Mouse (Mus musculus): ENCODE data around the gene Mybpc2.
A peak's percentile ranks its signal among the peaks of the same experiment; 100 is the strongest.

Mybpc2 gene

DNA sequence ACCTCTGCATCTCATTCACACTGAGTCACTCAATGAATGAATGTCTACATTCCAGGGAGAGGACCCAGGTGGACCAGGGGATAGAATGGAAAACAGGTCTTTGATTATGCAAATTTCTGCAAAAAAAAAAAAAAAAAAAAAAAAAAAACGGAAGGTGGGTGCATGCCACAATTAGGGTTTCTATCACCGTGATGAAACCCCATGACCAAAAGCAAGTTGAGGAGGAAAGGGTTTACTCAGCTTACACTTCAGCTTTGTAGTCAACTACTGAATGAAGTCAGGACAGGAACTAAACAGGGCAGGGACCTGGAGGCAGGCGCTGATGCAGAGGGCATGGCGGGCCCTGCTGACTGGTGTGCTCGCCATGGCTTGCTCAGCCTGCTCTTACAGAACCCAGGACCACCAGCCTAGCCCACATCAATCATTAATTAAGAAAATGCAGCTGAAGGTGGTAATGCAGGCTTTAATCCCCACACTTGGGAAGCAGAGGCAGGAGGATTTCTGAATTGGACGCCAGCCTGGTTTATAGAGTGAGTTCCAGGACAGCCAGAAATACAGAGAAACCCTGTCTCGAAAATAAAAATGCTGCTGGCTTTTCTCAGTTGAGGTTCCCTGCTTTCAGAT lies 38.8 kb downstream of the Mybpc2 start:
- DNase-seq (ENCODE audit: low read depth, low spot score), result no peak

DNA sequence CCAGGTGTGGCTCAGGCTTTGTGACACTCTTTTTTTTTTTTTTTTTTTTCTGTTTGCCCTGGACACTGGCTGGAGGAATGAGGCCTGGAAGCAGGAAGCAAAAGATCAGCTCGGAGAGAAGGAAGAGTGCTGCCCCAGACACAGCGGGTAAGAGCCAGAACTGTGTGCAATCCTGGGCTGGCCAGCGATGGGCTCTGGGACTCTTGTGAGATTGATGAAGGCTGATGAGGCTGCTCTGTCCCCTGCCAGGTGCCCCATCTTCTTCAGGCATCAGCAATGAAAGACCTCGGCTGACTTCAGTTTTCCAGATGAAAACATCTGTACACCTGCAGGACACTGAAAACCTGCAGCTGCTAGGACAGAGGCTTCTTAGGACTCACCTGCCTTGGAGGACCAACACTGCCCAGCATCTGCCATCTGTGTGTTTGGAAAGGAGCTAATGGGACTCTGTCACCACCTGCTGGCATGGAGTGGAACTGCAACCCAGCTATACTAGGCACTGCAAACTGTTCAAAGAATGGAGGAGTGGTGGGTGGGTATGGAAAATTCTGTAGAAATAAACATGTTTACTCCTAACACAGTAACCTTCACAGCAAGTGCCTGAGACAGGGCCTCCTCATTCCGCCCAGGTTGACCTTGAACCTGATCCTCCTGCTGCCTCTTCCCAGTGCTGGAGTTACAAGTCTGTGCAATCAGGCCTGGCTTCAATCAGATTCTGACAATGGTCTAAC lies 39.5 kb downstream of the Mybpc2 start:
- DNase-seq (ENCODE audit: low read depth, low spot score), result peak; percentile 74

DNA sequence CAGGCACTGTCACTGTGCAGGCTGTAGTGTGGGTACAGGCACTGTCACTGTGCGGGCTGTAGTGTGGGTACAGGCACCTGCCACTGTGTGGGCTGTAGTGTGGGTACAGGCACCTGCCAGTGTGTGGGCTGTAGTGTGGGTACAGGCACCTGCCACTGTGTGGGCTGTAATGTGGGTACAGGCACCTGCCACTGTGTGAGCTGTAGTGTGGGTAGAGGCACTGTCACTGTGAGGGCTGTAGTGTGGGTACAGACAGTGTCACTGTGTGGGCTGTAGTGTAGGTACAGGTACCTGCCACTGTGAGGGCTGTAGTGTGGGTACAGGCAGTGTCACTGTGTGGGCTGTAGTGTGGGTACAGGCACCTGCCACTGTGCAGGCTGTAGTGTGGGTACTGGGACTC lies 40.3 kb downstream of the Mybpc2 start:
- DNase-seq (ENCODE audit: low read depth, low spot score), result no peak

DNA sequence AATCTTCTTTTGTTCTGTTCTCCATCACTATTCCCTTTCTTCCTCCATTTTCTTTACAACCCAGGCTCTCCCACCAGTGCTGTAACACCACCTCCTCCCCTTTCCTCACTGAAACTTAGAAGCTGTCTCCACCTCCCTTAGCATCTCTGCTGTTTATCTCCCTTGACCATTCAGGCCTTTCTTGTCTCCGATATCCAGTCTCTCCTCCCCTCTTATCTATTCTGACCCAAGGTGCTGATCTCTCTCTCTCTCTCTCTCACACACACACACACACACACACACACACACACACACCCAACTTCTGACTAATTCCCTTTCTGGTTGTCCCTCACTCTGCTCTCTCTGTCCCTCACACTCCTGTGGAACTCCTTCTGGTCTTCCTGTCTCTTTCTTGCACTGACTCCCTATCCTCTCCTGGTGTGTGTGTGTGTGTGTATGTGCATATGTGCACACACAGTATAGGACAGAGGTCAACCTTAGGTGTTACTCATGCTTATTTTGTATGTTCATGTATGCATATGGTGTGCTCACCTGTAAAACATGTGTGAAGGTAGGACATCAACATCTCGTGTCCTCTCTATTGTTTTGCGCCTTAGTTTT lies 41.5 kb downstream of the Mybpc2 start:
- DNase-seq (ENCODE audit: low read depth, low spot score), result no peak

DNA sequence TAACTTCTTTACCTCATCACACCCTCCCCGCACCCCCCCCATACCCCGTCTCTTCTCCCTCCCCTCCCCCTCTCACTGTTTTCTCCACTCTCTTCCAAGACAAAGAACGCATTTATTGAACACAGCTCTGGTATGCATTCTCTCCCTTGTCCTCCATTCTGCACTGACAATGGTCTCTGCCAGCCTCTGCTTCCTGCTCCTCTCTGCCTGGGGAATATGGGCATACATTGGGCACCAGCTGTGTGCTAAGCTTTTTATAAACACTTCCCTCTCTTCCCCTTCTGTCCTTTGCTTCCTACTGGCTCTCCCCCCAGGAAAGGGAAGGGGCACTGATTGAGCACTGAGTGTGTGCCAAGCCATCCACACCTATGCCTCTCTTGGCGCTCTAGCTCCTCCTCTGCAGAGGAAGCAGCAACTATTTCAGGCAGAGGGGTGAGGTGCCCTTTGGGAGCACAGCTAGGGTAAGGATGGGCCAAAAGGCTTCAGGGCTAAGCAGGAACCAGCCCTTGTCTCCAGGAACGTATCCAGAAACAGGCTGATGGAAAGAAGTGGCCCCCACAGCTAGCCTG lies 49.3 kb downstream of the Mybpc2 start:
- no peak for DNase-seq (ENCODE audit: low read depth, low spot score)

DNA sequence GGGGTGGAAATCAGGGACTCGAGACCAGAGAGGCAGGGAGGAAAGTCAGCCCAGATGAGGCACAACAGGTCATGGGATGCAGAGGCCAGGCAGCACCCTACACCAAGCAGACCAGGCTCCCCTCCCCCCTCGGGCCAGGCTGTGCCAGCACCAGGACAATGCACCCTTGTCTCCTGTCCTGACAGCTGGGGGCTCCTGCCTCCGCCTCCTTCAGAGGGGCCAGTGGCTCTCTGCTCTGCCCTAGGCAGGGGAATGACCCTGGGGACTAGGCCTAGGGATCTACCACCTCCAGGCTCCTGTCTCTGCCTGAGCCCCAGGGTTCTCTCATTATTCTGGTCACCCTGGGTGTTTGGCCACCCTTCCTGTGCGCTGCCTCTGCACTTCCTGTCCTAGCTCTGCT lies 50.0 kb downstream of the Mybpc2 start:
- no peak for DNase-seq (ENCODE audit: low read depth, low spot score)

DNA sequence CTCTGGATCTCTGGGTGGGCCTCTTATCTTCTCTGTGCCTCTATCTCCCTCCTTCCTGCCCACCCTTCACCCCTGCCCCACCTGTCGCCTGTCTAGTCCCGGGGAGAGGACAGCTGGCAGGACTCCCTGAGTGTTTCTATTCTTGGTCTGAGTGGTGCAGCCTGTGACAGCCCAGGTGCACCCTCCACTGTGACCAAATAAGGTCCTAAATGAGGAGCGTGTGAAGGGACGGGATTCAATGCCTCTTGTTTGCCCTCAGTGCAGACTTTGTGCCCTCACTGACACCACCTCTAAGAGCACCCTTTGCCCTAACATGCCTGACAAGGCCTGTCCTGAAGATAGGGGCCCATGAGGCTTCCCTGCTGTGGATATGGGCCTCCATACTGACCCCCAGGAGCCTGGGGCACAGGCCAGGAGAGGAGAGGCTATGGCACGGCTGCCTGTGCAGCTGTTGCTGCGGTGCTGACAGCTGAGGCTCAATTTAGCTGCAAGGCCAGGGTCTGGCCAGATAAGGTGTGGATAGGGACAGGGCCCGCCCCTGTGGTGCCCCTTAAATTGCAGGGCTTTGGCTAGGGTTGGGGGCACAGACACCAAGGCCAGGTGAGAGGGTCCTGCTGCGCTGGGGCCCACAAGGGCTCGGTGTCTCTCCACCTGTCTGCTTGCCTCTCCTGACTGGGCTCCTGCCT lies 51.4 kb downstream of the Mybpc2 start:
- DNase-seq (ENCODE audit: low read depth, low spot score), result no peak

DNA sequence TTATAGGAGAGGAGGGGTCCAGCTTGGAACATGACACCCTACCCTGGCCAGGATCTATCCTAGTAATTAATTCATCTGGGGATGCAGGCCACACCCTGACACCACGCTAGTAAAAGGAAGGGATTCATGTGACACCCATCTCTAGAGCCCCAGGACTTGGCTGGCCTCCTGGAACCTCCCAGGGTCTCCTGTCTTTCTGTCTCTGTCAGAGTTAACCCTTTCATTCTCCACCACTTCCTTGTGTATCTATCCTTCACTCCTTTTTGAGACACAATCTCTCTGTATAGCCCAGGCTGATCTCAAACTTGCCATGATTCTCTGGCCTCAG lies 51.9 kb downstream of the Mybpc2 start:
- no peak for DNase-seq (ENCODE audit: low read depth, low spot score)

DNA sequence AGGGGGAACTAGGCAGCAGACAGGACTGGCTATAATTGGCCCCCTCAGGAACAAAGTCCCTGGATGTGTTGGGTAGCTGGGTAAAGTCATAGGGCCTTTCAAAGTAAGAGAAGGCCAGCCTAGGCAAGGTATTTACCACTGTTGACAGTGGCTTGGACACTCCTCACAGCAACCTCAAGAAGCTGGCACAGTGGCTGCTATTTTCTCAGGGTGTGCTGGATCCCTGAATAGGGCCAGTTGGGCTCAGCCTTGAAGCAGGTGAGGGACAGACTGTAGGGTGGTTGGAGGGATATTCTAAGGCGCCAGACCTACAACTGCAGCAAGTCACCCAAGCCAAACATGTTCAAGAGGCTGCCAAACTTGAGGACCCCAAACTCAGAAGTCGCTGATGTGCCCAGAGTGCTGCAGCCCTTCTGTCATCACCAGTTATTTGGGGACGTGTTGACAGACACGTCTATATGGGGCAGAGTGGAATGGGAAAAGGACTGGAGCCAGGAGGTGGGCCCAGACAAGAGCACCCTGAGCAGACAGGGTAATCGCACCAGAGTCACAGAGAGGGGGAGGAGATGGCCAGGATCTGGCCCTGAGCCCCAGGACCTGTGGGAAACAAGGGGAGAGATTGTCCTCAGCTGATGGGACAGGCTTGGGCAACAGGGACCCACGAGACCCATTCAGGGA lies 52.4 kb downstream of the Mybpc2 start:
- DNase-seq (ENCODE audit: low read depth, low spot score), result no peak

DNA sequence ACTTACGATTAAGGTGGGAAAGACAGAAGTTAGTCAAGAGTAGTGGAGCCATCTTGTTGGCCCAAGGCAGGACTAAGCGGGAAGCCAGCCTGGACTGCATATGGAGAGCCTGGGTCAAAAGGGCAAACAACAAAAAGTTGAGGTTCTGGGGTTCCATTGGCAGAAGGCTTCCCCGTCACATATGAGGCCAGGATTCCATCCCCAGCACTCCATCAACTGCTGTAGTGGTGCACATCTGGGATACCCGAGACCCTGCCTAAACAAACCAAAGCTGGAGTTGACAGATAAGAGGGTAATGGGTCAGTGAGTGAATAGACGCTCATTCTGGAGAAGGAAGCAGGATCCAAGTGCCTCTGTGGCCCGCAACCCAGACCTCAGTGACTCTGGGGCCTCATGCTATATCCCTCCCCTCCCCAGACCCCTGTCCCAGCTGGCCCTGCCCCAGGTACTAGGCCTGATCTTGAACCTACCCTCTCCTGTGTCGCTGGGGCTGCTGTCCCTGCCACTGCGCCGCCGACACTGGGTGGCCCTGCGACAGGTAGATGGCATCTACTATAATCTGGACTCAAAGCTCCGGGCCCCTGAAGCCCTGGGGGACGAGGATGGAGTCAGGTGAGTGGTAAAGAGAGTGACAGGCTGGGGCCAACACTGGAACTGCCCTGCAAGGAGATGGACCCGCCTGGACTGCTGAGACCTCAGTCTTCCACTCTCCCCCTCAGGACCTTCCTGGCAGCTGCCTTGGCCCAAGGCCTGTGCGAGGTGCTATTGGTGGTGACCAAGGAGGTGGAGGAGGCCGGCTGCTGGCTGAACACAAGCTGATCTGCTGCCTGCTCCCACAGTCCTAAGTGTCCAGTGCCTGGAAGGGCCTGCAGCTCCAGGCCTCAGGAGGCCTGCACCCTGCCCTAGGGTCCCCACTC lies 53.5 kb downstream of the Mybpc2 start:
- no peak for DNase-seq (ENCODE audit: low read depth, low spot score)

DNA sequence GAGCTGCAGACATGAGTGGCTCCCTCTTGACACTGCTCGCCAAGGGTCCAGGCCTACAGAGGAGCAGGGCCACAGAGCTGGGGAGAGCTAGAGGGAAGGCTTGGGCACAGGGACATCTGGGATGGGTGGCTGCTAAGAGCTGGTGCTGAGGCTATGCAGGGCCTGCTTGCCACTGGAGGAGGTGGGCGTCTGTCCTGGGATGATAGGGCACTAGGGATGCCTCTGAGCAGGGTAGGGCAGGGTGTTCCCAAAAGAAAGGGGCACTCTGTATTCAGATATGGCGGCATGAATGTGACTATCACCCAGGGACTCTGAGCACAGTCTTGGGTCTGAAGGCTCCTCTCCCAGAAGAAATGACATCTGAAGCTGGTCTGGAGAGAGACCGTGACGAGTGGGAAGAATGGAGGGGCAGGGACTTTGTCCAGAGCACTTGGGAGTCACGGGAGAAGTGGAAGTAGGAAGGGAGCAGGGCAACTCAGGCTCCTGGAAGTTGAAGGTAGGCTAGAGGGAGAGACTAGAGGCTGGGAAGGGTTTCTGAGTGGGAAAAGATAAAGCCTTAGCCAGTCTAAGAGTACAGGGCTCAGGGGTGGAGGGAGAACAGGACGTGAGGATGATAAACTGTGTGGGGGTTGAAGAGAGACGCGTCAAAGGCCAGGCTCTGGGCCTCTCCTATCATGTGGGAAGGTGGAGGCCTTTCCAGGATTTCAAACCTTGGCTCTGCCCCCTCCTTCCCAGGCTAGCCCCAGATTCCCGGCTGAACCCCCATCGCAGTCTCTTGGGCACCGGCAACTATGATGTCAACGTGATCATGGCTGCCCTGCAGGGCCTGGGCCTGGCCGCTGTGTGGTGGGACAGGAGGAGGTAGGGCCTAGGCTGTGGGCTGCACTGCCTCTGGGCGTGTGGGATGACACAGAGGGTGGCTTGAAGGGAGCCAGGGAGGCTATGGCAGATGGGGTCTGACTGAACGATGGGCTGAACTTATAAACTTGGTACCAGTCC lies 54.5 kb downstream of the Mybpc2 start:
- DNase-seq (ENCODE audit: low read depth, low spot score), result no peak

DNA sequence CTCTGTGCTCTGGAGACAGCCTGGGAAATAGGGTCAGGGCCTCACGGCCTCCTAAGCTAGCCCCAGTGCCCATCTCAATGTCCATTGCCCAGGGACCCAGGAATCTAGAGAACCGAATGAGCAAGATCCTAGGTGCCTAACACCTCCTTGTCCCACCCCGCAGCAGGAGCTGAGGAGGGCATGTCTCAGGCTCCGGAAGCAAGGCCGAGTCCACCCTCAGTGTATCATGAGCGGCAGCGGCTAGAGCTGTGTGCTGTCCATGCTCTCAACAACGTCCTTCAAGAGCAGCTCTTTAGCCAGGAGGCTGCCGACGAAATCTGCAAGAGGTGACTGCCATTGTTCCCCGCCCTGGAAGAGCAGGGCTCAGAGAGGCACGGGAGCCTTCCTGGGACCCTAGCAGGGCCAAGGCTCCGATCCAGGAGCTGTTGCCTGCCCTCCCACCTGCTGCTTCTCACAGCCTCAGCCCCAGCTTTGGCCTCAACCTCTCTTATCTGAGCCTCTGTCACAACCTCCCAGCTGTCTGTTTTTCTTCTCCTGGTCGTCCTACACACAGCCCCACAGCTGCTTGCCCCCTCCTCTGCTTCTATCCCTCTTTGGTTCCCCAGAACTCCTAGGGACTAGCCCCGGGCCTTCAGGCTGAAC lies 55.7 kb downstream of the Mybpc2 start:
- no peak for DNase-seq (ENCODE audit: low read depth, low spot score)

DNA sequence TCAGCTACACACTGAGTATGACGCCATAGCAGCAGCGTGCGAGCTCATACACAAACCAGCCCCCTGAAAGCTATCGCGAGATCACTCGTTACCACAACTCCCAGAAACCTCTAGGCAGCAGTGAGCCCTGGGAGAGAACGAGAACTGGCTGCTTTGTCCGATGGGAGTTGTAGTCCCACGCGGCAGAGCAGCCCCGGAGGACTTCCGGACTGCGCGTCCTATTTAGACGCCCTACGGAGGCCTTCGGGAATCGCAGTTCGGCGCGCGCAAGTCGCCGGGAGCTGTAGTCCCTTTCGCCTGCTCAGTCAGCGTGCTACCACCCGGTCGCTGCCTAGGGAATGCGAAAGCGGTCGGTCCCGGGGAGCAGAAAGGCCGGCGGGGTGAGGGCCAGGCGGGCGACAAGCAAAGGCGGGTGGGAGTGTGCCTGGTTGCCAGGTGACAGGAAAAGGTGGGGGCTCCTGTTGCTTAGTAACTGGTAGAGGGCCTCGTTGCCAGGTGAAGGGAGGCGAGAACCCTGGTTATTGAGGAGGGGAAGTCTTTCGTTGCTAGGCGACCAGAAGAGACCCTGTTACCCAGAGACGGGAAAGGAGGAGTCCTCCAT lies 56.5 kb downstream of the Mybpc2 start, which contains the start of gene Josd2:
TSS of gene Josd2 (plus strand) at position 170 of the 601 bp plus-strand sequence.
- DNase-seq (ENCODE audit: low read depth, low spot score), result peak; percentile 90

DNA sequence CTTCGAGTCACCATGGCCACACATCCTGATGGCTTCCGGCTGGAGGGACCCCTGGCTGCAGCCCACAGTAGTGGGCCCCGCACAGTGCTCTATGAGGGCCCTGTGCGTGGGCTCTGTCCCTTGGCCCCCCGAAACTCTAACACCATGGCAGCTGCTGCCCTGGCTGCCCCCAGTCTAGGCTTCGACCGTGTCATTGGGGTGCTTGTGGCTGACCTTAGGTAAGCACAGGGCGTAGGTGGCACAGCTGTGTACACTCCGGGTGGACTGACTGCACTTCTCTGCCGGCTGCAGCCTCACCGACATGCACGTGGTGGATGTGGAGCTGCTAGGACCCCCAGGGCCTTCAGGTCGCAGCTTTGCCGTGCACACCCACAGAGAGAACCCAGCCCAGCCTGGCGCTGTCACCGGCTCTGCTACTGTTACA lies 57.6 kb downstream of the Mybpc2 start:
- DNase-seq (ENCODE audit: low read depth, low spot score), result no peak

DNA sequence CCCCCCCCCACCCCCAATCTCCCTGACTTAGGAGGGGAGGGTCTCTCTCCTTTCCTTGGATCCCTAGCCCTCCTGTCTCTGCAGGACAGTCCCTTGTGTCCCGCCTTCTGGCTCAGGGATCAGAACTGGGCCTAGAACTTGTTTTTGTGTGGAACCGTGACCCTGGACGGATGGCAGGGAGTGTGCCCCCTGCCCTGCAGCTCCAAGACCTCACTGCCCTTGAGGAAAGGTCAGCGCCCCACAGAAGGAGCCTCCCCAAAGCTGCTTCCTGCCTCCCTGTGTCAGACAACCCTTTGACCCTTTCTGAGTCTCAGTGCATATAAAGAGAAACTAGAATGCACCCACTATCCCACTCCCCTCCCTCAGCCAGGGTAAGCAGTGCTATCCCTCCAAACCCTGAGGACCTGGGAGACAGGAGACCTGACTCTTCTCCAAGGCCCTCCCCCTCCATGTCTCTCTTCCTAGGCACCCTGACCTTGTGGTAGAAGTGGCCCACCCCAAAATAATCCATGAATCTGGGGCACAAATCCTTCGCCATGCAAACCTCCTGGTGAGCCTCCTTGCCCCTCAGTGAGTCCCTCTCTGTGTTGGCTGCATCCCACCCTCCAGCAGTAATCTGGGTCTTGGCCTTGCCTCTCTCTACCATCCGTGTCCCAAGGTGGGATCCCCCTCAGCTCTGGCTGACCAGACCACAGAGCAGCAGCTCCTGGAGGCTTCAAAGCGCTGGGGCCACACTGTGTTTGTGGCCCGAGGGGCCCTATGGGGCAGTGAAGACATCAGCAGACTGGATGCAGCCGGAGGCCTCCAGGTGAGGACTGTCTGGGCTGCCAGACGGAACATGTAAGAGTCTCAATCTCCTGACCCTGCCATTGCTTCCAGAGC lies 58.2 kb downstream of the Mybpc2 start:
- no peak for DNase-seq (ENCODE audit: low read depth, low spot score)

DNA sequence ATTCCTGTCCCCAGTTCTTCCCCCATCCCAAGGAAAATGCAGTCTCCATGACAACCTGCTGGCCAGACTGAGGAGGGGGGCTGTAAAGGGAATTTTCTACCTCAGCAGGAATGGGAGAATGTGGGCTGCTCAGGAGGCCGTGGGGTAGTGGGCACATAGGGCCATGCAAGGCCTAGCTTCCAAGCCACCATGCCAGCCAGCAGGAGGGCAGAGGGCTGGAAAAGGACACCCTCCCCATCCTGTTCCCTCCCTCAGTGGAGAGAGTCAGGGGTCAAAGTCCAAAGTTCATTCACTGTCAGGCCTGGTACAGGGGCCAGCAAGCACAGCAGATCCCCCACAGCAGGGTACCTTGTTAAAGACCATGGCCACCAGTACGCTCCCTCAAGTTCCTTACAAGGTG lies 59.3 kb downstream of the Mybpc2 start, which contains the start of gene Aspdh:
TSS of gene Aspdh (plus strand) at position 281 of the 400 bp plus-strand sequence.
- DNase-seq (ENCODE audit: low read depth, low spot score), result no peak

DNA sequence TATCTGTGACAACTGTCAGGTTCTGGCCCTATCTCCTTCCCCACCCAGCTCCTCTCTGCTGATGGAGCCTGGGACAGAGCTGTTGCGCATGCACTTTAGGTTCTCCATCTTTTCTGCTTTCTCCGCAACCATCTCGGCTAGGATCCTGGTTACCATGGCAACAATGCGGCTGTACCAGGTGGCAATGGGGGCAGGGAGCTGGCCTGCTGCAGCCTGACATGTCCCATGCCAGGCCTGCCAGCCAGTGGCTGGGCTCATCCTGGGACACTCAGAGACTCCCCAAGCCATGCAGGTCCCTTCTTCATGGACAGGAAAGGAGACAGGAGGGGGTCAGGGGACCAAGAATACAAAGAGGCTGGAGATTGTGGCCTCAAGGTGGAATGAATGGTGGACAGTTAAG lies 59.9 kb downstream of the Mybpc2 start:
- DNase-seq (ENCODE audit: low read depth, low spot score), result no peak

Measured in embryo, embryonic 11.5 days (tissue).